Mouse (Mus musculus) thymus, adult 2 months (tissue): ENCODE results near the gene Prss27.

Source experiments
- CTCF ChIP-seq: fragments of 200-500 bp; IDR thresholded peaks from 2 replicates; pipeline ENCODE4 v1.5.1; 2012; ENCODE audit warnings: mild to moderate bottlenecking, control low read depth, low read length, moderate library complexity, borderline replicate concordance; ENCODE audit not compliant: control insufficient read depth, poor library complexity, insufficient read depth; ENCODE audit errors: extremely low read depth
- POLR2A ChIP-seq: fragments of 200-500 bp; IDR thresholded peaks from 2 replicates; pipeline ENCODE4 v1.6.1; 2012; ENCODE audit warnings: mild to moderate bottlenecking, low read length, control low read depth, moderate library complexity; ENCODE audit not compliant: control insufficient read depth, poor library complexity, insufficient read depth; ENCODE audit errors: extremely low read depth

DNA sequence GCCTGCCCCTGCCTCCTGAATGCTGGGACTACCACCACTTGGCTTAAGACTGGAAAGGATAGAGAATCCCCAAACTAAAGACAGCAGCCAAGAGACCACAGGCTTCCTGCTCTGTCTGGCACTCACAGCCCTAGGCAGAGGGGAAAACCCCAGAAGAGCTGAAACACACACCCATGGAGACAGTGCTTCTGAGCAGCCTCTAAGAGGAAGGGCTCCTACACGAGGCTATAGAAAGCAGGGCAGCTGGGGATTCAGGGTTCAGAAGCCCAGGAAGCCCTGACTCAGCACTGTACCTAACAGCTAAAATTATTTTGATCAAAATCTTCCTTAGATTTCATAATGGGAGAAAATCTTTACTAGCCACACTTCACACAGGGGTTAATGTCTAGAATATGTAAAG is 46.6 kb downstream of the Prss27 start:
- no peak for TF ChIP-seq CTCF
- TF ChIP-seq POLR2A, result no peak
